Mouse (Mus musculus): Measurements from ENCODE around the gene Zfp791.

DNA sequence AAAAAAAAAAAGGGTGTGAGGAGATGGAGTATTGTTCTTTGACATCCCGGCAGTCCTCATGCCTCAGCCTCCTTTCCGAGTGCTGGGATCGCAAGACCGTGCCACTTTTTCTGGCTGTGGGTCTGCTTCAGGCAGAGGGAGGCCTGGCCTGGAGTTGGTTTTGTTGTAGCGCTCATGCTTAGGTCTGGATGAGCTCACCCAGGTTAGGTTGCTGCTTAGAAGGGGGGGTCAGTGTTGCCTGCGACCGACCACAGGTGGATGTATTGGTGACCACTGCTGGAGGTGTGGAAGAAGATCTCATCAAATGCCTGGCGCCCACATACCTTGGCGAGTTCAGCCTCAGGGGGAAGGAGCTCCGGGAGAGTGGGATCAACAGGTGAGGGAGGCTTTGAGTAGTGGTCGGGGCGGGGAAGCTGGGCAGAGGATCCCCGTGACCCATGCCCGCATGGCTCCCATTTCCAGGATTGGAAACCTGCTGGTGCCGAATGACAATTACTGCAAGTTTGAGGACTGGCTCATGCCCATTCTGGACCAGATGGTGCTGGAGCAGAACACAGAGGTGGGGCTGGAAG, 49.8 kb downstream of the Zfp791 start:
- TF ChIP-seq CHD2 (IDR thresholded peaks at IDR 0.05; ENCODE audit: low read depth, low read length) = no peak
- TF ChIP-seq HCFC1 (IDR thresholded peaks at IDR 0.05; ENCODE audit: borderline replicate concordance, insufficient read depth, low read length) = no peak
